Mouse (Mus musculus): ENCODE results near the gene Srprb. TPM values are rescaled to one million over a fixed set of nuclear protein-coding genes. Genes with fewer than 3 reads are reported as not detected.

The Srprb gene
- polyA plus RNA-seq, 1 experiment from 2014 or later = 51.5 TPM

Other genes with a start within 250 kb of the Srprb start
- gene Slco2a1, start 213.4 kb downstream of the Srprb start, polyA plus RNA-seq (2015; fragmentation: Nextera tagmentation; extraction: Ambion mirVana) = 1.6 and 2.3 TPM in 2 replicates
- gene Rab6b, start 90.3 kb downstream of the Srprb start, polyA plus RNA-seq (2015; fragmentation: Nextera tagmentation; extraction: Ambion mirVana) = 82.5 and 86.2 TPM in 2 replicates
- 3.0 and 3.5 TPM in 2 replicates for gene Gm20425, start 28.2 kb upstream of the Srprb start, polyA plus RNA-seq (2015; fragmentation: Nextera tagmentation; extraction: Ambion mirVana)
- gene Trf, start 28.3 kb upstream of the Srprb start, polyA plus RNA-seq (2015; fragmentation: Nextera tagmentation; extraction: Ambion mirVana) = 27.1 and 41.0 TPM in 2 replicates
- gene 1300017J02Rik, start 102.9 kb upstream of the Srprb start, polyA plus RNA-seq (2015; fragmentation: Nextera tagmentation; extraction: Ambion mirVana) = 1.4 and 1.6 TPM in 2 replicates
- 20.6 and 24.6 TPM in 2 replicates for gene Topbp1, start 103.1 kb upstream of the Srprb start, polyA plus RNA-seq (2015; fragmentation: Nextera tagmentation; extraction: Ambion mirVana)
- gene Cdv3, start 163.7 kb upstream of the Srprb start, polyA plus RNA-seq (2015; fragmentation: Nextera tagmentation; extraction: Ambion mirVana) = 78.1 and 88.3 TPM in 2 replicates

All from neural tube, embryonic 13.5 days (tissue).